Mouse (Mus musculus) kidney, embryonic 15.5 days (tissue): Measurements from ENCODE around the gene Rbm47. TPM values are rescaled to one million over a fixed set of nuclear protein-coding genes. Genes with fewer than 3 reads are reported as not detected.

Experiments used
- ATAC-seq: fragments of 200-750 bp; cut with Nextera tagmentation; replicated peaks from 2 replicates; pipeline ENCODE4 v1.8.0; 2017; ENCODE audit warnings: moderate TSS enrichment; ENCODE audit not compliant: low FRiP score
- H3K27ac ChIP-seq: fragments of 300-500 bp; sonication (generic); 2 replicates; pipeline ENCODE4 v1.5.1; 2015; ENCODE audit warnings: mild to moderate bottlenecking, inconsistent platforms
- H3K27me3 ChIP-seq: fragments of 300-500 bp; sonication (generic); 2 replicates; pipeline ENCODE4 v1.6.1; 2015; ENCODE audit warnings: inconsistent platforms
- H3K36me3 ChIP-seq: fragments of 300-500 bp; sonication (generic); 2 replicates; pipeline ENCODE4 v1.6.1; 2015; ENCODE audit warnings: inconsistent platforms
- H3K4me1 ChIP-seq: fragments of 300-500 bp; sonication (generic); 2 replicates; pipeline ENCODE4 v1.6.1; 2015; ENCODE audit warnings: inconsistent platforms
- H3K4me2 ChIP-seq: fragments of 300-500 bp; sonication (generic); 2 replicates; pipeline ENCODE4 v1.6.1; 2015; ENCODE audit warnings: moderate library complexity, mild to moderate bottlenecking, inconsistent platforms
- H3K4me3 ChIP-seq: fragments of 300-500 bp; sonication (generic); replicated peaks from 2 replicates; pipeline ENCODE4 v1.5.1; 2015; ENCODE audit warnings: mild to moderate bottlenecking, inconsistent platforms
- H3K9ac ChIP-seq: fragments of 300-500 bp; sonication (generic); 2 replicates; pipeline ENCODE4 v1.6.1; 2015; ENCODE audit warnings: mild to moderate bottlenecking, inconsistent platforms
- H3K9me3 ChIP-seq: fragments of 300-500 bp; sonication (generic); replicated peaks from 2 replicates; pipeline ENCODE4 v1.6.1; 2016; ENCODE audit warnings: inconsistent platforms
- WGBS: fragments of 180-500 bp; shearing (Covaris S2); methylation state at CpG from one replicate; pipeline ENCODE4 v1.1.7; 2015; ENCODE audit warnings: mixed read lengths; 5-methylcytosine and 5-hydroxymethylcytosine counted together
- polyA plus RNA-seq: library from polyadenylated mRNA; unstranded; fragments of >200 nt; fragmentation: Nextera tagmentation; extraction: Ambion mirVana; gene quantifications from 2 replicates; pipeline ENCODE4 v1.2.1, GENCODE M21; 2015

Gene Rbm47
- polyA plus RNA-seq, 1 experiment from 2014 or later = 60.6 TPM

DNA sequence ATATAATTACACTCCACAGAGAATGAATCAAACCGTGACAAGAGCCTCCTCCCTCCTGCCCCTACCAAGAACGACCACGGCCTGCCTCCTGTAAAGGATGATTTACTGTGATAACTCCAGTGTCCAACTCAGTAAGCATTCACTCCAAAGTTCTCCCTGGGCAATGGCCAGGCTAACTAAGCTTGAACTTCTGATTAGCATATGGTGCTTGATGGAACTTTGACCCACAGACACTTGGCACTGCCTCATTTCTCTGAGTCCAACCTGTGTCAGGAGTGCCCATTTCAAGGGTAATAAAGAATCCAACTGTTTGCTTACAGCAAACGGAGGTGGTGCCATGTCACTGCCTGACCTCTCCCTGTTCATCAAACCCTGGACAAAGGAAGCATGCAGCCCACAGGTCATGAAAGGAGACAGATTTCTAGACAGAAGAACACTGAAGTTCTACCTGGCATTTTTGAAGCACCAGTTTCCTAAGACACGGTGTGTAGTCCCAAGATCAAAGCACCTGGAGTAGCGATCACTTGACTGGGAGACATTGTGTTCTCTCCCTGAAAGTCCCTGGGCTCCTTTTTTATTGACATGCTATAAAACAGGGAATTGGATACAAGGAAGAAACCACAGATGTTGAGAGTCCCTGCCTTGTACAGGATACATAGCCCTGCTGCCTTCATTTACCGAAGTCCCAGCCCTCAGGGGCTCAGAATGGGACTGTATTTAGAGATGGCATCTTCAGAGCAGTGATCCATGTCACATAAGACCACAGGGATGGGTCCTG, 74.6 kb downstream of the Rbm47 start:
- H3K27me3 ChIP-seq = no peaks in the 10 kb centered on the region
- no peak overlapping the region for H3K9ac ChIP-seq
- ATAC-seq = peak; percentile 71
- H3K27ac ChIP-seq = peak overlapping the region; percentile 45
- 20% methylated on average over 7 of the region's 7 CpGs for WGBS
- no peak overlapping the region for H3K4me3 ChIP-seq
- peaks cover 26% of the 10 kb centered on the region for H3K4me1 ChIP-seq
- no peaks in the 10 kb centered on the region for H3K36me3 ChIP-seq
- no peaks in the 10 kb centered on the region for H3K9me3 ChIP-seq
- H3K4me2 ChIP-seq = no peak overlapping the region

DNA sequence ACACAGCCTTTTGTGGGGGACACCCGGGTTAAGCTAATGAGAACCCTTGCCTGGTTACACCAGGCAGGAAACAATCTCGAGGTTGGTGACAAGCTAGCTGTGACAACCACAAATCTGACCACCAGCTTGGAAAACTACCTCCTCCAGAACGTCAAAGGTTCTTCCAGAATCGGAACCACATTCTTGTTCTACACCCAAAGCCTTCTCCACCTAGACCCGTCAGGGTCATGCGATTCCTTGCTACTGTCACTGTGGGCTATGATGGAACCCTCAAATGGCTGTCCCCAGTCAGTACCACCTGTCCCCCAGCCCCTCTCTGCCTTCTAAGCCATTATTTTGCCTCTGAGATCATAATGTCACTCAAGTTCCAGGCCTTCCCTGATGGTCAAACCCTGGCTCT, 76.8 kb downstream of the Rbm47 start:
- H3K4me2 ChIP-seq = no peak overlapping the region
- no peak overlapping the region for H3K9ac ChIP-seq
- H3K9me3 ChIP-seq = no peaks in the 10 kb centered on the region
- 88% methylated on average over 6 of the region's 6 CpGs for WGBS
- H3K27me3 ChIP-seq = no peaks in the 10 kb centered on the region
- no peak overlapping the region for H3K4me3 ChIP-seq
- H3K27ac ChIP-seq = no peak overlapping the region
- no peak for ATAC-seq
- peaks cover 26% of the 10 kb centered on the region for H3K4me1 ChIP-seq
- no peaks in the 10 kb centered on the region for H3K36me3 ChIP-seq

DNA sequence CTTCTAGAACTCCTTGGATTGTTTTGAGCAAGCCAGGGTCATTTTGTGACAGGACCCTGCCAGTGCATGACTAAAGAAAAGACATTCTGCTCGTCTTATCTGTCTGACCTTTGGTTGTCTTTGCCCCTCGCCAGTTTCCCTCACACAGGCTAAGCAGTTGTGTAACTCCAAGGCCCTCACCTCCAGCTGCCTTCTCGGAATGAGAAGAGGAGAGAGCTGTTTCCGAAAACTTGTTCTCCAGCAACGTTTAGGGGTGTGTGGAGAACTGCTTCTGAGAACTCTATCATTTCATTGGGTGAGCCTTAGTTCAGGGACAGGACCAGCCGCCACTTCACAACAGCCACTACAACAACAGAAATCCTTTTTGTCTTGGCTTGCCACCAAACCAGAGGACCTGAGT, 77.8 kb downstream of the Rbm47 start:
- Histone ChIP-seq H3K36me3 (no peaks in the 10 kb centered on the region), H3K4me1 (peaks cover 22% of the 10 kb centered on the region), H3K4me2 (no peak overlapping the region), H3K9me3 (no peaks in the 10 kb centered on the region), H3K27me3 (no peaks in the 10 kb centered on the region), H3K9ac (no peak overlapping the region), H3K4me3 (no peak overlapping the region), H3K27ac (no peak overlapping the region)
- 58% methylated on average over 6 of the region's 6 CpGs for WGBS
- ATAC-seq = no peak

DNA sequence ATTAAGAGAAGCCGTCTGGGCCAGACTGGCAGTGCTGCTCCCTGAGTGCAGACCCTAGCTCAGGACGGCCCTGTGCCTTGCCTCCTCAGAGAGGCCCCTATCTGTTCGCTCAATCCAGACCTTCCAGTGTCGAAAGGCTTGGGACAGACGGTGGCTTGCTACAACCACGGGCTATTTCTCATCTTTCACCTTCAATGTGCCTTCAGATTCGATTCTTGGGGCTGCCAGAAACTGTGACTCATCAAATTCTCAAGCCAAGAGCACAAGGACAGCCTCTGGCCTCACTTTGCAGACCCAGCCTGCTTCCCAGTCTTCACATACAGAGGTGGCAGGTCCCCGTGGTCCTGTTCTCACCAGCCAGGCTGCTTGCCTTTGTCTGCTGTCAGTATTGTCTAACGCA, 82.9 kb downstream of the Rbm47 start:
- WGBS = 55% methylated on average over 9 of the region's 9 CpGs
- Histone ChIP-seq H3K9me3 (no peaks in the 10 kb centered on the region), H3K36me3 (no peaks in the 10 kb centered on the region), H3K4me2 (no peak overlapping the region), H3K4me3 (no peak overlapping the region), H3K4me1 (0 out of 2 replicates have a peak, but pooled peaks cover 2% of the 10 kb centered on the region), H3K9ac (no peak overlapping the region), H3K27me3 (no peaks in the 10 kb centered on the region), H3K27ac (no peak overlapping the region)
- ATAC-seq = no peak

DNA sequence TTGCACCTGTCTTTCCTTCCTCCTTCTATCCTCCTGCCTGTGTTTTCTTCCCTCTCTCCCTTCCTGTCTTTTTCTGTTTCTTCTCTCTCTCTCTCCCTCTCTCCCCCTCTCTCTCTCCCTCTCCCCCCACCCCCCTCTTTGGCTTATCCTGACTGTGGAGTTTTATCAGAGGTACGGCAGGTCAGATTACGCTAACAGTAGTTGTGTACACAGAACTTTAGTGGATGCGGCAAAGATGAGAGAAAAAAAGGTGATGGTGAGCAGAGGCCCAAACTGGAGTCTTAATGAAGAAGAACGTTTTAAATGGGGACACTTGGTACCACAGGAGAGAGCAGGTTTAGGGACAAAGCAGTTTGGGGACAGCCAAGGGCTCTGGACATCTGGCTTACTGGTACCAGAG, 83.3 kb downstream of the Rbm47 start:
- H3K9me3 ChIP-seq = no peaks in the 10 kb centered on the region
- H3K4me2 ChIP-seq = no peak overlapping the region
- no peak overlapping the region for H3K27ac ChIP-seq
- no peaks in the 10 kb centered on the region for H3K27me3 ChIP-seq
- H3K36me3 ChIP-seq = no peaks in the 10 kb centered on the region
- H3K4me3 ChIP-seq = no peak overlapping the region
- 0 out of 2 replicates have a peak, but pooled peaks cover 2% of the 10 kb centered on the region for H3K4me1 ChIP-seq
- ATAC-seq = no peak
- WGBS = 69% methylated on average over 4 of the region's 4 CpGs
- H3K9ac ChIP-seq = no peak overlapping the region

DNA sequence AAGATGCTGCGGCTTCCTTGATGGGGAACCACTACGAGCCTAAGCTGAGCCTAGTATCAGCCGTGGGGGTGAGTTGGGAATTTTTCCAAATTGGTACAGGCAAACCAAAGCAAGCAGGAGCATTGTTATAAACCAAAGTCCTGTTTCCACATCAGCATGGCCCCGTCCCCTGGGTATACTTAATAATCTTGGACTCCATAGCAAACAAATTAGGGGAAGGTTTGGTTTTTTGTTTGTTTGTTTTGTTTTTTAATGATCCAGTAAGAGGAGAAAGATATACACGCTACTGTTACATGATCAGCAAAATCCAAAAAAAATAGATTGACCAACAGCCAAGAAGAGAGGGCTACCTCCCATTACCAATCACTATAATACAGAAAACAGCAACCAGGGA, 84.0 kb downstream of the Rbm47 start:
- 80% methylated on average over 5 of the region's 5 CpGs for WGBS
- no peak overlapping the region for H3K4me3 ChIP-seq
- no peak overlapping the region for H3K27ac ChIP-seq
- H3K9ac ChIP-seq = no peak overlapping the region
- H3K4me2 ChIP-seq = no peak overlapping the region
- no peaks in the 10 kb centered on the region for H3K27me3 ChIP-seq
- H3K36me3 ChIP-seq = no peaks in the 10 kb centered on the region
- no peaks in the 10 kb centered on the region for H3K9me3 ChIP-seq
- ATAC-seq = no peak
- 0 out of 2 replicates have a peak, but pooled peaks cover 2% of the 10 kb centered on the region for H3K4me1 ChIP-seq

DNA sequence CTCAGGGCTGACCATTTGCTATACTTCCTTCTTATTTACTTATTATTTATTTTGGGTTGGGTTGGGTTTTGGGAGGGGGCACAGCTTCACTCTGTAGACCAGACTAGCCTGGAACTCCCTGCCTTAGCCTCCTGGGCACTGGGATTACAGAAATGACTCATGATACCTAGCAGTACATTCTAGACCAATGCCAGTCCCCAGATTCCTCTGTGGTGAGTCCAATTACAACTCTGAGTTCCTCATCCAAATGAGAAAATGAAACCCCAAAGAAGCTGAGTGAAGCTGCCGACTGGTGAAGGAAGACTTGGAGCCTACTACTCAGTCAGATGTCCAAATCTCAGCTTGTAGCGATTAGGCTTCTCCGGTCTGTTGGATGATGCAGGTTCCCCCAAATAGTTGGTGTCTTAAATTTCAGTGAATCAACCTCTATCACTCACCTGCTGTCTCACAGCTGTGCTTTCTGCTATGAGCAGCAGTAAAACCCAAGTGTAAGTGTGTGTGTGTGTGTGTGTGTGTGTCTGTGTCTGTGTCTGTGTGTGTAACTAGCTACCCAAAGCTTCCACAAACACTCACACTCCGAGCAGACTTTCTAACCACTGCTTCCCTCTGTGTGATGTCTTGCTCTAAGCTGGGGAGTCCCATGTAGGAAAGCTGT, 84.5 kb downstream of the Rbm47 start:
- Histone ChIP-seq H3K27ac (no peak overlapping the region), H3K36me3 (no peaks in the 10 kb centered on the region), H3K4me3 (no peak overlapping the region), H3K9ac (no peak overlapping the region), H3K4me2 (no peak overlapping the region), H3K4me1 (0 out of 2 replicates have a peak, but pooled peaks cover 2% of the 10 kb centered on the region), H3K27me3 (no peaks in the 10 kb centered on the region), H3K9me3 (no peaks in the 10 kb centered on the region)
- no peak for ATAC-seq
- WGBS = 90% methylated on average over 4 of the region's 4 CpGs

DNA sequence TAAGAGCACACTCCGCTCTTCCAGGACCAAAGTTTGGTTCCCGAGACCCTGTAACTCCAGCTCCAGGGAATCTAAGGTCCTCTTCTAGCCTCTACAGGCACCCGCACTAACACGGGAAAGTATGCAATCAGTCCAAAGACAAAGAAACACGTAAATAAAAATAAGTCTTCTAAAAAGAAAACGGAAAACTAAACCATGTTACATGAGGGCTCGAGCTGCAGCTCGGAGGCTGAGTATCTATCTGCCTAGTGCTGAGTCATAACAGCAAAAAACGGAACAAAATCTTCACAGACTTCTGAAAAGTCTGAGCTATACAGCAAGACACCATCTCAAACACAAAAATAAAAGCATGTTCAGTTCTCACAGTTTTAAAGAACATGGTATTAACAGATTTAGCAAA, 86.0 kb downstream of the Rbm47 start:
- Histone ChIP-seq H3K27me3 (no peaks in the 10 kb centered on the region), H3K27ac (no peak overlapping the region), H3K4me1 (peaks cover 11% of the 10 kb centered on the region), H3K36me3 (no peaks in the 10 kb centered on the region), H3K9me3 (no peaks in the 10 kb centered on the region), H3K4me3 (no peak overlapping the region), H3K4me2 (no peak overlapping the region), H3K9ac (no peak overlapping the region)
- no peak for ATAC-seq
- WGBS = 85% methylated on average over 9 of the region's 9 CpGs

DNA sequence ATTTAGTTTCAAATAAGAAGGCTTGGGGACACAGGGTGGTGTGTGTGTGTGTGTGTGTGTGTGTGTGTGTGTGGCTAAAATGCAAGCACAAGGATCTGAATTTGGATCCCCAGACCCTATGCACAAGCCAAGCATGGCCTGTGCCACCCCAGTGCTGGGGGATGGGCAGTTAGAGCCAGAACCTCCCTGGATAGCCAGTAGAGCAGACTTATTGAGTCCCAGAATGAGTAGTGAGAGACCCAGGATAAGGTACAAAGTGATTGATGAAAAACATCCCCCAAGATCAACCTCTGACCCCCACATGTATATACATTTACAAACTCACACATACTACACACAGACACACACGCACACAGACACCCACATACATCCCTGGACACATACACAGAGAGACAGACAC, 86.6 kb downstream of the Rbm47 start:
- no peak for ATAC-seq
- H3K4me2 ChIP-seq = no peak overlapping the region
- whole genome bisulfite sequencing = 91% methylated on average over 1 of the region's 1 CpGs

DNA sequence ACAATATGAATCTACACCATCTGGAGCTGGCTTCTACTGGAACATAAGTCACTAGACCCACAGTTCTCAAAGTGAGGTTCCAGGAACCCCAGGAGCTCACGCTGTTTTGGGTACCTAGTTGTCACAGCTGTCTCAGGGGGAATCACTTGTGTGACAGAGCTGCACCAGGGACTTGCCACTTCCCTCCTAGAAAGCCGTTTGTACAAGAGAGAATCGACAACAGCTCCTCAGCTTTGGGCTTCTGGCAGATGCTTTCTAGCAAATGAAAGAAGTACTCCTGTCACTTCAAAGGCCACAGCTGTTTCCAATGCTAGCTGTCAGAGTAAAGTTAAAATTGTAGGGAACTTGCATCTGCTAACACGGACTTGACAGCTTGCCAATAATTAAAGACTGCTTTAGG, 87.4 kb downstream of the Rbm47 start:
- WGBS = 48% methylated on average over 4 of the region's 4 CpGs
- Histone ChIP-seq H3K9me3 (no peaks in the 10 kb centered on the region), H3K4me2 (no peak overlapping the region), H3K9ac (no peak overlapping the region), H3K4me1 (peaks cover 17% of the 10 kb centered on the region), H3K4me3 (no peak overlapping the region), H3K27me3 (no peaks in the 10 kb centered on the region), H3K36me3 (no peaks in the 10 kb centered on the region), H3K27ac (no peak overlapping the region)
- no peak for ATAC-seq

More for the DNA sequence above, 86.6 kb downstream of the Rbm47 start:
- Histone ChIP-seq H3K27ac (no peak overlapping the region), H3K36me3 (no peaks in the 10 kb centered on the region), H3K4me1 (peaks cover 17% of the 10 kb centered on the region), H3K4me3 (no peak overlapping the region), H3K9ac (no peak overlapping the region), H3K9me3 (no peaks in the 10 kb centered on the region), H3K27me3 (no peaks in the 10 kb centered on the region)

DNA sequence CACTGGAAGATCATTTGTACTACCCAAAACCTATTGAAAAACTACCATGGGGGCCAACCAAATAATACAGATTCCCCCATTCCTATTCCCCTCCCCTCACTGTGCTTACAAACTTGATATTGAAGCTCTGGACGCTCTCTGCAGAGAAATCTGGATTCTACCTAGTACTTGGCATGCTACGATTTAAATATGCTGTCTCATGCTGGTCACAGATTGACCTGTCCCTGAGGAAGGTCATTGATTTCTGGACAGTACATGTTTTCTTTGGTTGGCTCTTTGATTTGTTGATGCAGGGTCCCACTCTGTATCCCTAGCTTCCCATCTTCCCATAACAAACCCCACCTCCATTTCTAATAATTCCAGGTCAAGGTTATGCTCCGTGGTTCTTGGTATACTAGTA, 88.4 kb downstream of the Rbm47 start:
- H3K9me3 ChIP-seq = no peaks in the 10 kb centered on the region
- no peak overlapping the region for H3K4me3 ChIP-seq
- no peaks in the 10 kb centered on the region for H3K27me3 ChIP-seq
- ATAC-seq = no peak
- no peaks in the 10 kb centered on the region for H3K36me3 ChIP-seq
- no peak overlapping the region for H3K27ac ChIP-seq
- 89% methylated on average over 3 of the region's 3 CpGs for WGBS
- H3K4me1 ChIP-seq = peaks cover 17% of the 10 kb centered on the region
- H3K9ac ChIP-seq = no peak overlapping the region
- no peak overlapping the region for H3K4me2 ChIP-seq

DNA sequence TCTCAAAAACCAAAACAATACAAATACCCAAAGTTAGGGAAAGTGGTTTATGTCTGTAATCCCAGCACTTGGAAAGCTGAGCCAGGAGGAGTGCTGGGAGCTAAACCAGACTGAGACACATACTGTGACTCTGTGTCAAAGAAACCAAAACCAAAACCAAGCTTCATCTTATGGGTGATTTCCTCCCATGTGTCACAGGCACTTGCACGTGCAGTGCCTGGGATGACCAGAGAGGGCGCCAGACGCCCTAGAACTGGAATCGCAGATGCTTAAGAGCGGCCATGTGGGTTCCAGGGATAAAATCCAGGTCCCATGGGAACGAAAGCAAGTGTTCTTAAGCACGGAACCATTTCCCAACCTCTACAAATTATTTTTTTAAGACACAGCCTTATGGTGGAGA, 89.6 kb downstream of the Rbm47 start:
- Histone ChIP-seq H3K27me3 (no peaks in the 10 kb centered on the region), H3K4me3 (no peak overlapping the region), H3K27ac (no peak overlapping the region), H3K9ac (no peak overlapping the region), H3K9me3 (no peaks in the 10 kb centered on the region), H3K4me1 (peaks cover 21% of the 10 kb centered on the region), H3K36me3 (no peaks in the 10 kb centered on the region), H3K4me2 (no peak overlapping the region)
- 46% methylated on average over 7 of the region's 7 CpGs for WGBS
- no peak for ATAC-seq
